Mouse (Mus musculus) spleen, postnatal 36 days (tissue): Measurements from ENCODE around the gene H2-K1.
A peak's percentile ranks its signal among the peaks of the same experiment; 100 is the strongest.
"Not testable (repeated sequence)": the region's sequence is repeated elsewhere in the genome, so short reads cannot be mapped to it uniquely, and the experiment has no call there.

Experiments
- DNase-seq, 2 experiments: peaks; one replicate each; pipeline ENCODE4 v3.0.0; 2022; ENCODE audit warnings: low spot score in 2 of 2, mixed read lengths in 1 of 2

The H2-K1 gene

DNA sequence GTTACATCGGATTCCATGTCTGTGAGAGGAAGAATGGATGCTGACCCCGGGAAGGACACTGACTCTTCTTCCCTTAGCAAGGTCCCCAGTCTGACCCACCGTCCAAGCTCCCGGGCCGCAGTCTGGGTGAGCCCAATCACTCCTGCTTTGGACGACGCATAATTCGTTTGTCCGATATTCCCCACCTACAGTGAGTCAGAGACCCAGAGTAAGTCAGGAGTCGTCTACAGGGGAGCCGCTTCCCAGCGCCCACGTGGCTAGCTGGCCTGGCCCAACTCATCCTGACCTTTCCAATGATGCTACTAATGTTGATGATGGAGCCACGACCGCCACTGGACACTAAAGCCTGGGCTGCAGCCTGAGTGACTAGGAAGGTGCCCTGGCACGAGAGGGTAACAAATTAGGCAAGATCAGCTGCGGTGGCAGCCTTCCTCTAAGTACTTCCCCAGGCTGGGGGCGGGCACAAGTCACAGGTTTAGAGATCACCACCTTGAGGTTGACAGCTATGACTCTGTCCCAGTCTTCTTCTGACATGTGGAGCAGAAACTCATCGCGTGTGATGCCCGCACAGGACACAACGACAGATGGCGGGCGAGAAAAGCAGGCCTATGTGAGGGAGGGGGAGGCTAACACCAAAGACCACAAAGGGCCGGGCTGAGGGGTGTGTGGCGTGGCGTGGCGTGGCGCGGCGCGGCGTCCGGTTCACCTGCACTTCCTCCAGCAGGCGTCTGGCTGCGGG, 26.9 kb upstream of the H2-K1 start:
- peak; percentile 74 to 79 for DNase-seq

- DNase-seq: no peak
These were observed 26.1 kb upstream of the H2-K1 start for GRCm38 (mm10) chr17:34026221-34026620.

DNA sequence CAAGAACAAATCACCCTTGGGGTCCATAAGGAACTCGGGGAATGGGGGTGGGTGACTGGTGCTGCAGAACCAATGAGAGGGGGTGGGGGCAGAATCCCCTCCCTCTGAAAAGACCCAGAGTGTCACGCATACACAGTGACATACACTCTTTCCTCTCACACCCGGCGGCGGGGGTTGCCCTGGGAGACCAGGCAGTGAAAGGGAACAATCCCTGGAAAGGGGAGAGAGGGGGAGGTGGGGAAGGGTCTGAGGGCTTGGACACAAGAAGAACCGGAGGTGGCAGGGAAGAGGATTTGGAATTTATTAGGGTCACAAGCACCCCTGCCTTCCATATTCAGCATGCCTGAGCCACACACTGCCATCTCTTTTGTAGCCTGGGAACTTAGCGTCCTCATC, 25.6 kb upstream of the H2-K1 start:
- DNase-seq: no peak

DNA sequence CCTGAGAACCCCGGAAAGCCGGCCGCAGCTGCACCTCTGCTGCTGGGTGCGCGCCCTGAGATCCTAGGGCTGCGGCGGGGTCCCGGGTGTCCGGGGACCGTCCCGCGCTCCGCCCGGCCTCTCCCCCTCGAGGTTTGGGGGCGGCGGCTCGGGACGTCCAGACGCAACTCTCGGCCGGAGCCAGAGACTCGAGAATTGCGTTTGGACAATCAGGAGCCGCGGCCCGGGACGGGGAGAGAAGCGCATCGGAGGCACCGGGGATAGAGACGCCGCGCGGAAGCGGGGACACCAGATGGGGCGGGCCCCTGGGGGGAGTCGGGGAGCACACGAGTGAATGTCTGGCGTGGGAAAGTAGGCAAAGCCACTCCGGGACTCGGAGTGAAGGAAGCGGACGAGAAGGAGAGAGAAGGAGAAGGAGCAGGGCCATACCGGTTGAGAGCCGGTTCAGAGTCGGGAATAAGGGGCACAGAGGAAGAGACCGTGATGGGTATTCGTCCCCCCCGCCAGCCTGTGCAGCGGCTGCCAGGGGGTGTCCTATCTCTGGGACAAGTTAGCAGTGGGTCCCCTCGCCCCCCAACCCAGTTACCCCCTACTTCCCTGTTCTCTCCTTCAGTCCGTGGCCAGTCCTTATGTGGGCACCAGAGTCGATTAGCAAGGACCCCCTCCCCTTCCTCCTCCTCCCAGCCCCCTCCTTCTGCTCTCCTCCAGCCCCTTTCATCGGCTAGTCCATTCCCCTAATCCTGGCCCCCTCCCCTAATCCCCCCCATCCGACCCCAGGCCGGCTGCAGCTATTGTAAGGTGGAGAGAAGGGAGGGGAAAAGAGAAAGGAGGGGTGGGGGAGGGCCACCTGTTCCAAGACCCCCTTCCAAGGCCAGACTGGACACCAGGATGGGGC, 25.0 kb upstream of the H2-K1 start:
- no peak for DNase-seq

GRCm38 (mm10) chr17:34024317-34024821, 24.2 kb upstream of the H2-K1 start, which contains the start of gene Ring1:
Ring1 (minus strand) TSS chr17:34024680.
- DNase-seq: peak; percentile 81

DNA sequence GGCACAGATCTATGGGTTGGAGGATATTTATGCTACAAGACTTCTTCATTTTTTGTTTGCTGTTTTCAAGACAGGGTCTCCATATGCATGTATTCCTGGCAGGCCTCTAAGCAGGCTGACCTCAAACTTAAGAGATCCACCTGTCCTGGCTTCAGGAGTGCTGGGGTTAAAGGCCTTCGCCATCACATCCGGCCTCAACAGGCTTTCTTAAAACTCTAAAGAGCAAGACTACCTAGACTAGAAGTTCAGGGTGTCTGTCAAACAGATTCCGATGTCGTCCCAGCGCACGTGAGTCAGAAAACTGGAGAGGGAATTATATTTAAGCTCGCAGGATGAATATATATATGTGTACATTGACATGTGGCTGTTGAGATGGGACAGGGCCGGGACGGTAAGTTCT, 23.5 kb upstream of the H2-K1 start:
- no peak for DNase-seq

DNA sequence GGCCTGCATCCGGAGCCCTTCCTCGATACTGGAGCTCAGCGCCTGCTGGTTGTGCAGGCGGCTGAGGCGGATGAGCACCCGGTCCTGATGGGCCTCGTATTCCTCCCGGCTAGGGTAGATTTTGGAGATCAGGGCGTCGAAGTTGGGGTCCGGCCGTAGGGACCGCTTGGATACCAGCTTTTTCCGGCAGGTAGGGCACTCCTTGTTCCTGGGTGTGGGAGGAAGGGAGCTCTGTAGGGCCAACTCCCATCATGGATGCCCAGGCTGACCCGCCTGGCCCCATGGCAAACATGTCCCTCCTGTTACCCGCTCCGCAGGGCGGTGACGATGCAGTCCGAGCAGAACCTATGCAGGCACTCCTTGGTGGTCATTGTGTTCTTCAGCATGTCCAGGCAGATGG, 22.8 kb upstream of the H2-K1 start:
- no peak for DNase-seq

DNA sequence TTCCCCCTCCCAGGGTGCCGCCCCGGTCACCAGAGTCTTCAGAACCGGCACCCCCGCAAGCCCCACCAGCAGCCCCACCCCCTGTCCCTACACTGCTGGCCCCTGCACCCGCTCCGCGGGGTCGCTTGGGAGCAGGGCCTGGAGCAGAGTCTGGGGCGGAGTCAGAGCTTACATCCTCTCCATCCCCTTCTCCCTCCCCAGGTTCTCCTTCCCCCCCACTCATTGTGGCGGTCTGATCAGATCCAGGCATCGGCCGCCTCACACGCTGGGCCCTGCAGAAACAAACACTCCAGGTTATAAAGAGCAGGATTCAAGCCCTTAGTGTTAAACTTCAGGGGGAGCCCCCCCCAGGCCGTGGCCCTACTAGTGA, 22.3 kb upstream of the H2-K1 start:
- no peak for DNase-seq

- DNase-seq: no peak
These were observed 21.6 kb upstream of the H2-K1 start for GRCm38 (mm10) chr17:34021539-34022413.

- no peak for DNase-seq
These were observed 13.3 kb upstream of the H2-K1 start for GRCm38 (mm10) chr17:34013436-34013835.

- no peak for DNase-seq
These were observed 10.0 kb upstream of the H2-K1 start for GRCm38 (mm10) chr17:34010156-34010555.

- DNase-seq: no peak
These were observed 6.4 kb upstream of the H2-K1 start for GRCm38 (mm10) chr17:34006570-34006969.

DNA sequence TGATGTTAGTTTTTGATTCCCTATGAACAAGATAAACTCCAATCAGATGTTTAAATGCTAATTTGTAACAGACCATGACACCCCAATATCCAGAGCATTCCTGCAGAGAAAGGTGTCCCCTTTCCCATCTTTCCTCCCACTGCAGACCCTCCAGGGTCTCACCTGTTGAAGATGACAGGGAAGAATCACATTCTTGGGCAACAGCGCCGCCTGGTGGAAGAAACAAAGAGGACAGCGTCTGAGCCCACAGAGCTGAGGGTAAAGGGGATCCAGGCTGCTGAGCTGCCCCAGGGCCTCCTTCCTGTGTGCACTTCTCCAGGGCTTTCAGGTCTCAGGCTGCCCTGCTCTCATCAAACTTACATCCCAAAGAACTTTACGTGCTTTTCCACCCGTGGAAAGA, 3.3 kb upstream of the H2-K1 start:
- DNase-seq: no peak

DNA sequence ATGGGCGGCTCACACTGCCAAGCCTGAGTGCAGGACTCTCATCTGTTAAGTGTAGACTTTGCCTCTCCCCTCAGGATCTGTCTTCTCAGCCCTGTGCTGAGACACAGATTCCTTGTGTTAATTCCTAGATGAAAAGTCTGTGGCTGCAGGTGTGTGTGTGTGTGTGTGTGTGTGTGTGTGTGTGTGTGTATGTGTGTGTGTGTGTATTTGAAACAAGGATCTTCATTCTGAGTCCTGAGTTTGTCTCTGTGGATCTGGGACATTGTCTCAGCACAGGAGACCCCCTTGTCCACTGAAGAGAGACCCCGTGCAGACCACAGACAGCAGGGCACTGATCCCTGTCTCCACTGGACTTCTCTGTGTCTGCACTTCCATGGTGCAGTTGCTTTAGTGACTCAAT, 649 bp upstream of the H2-K1 start:
- DNase-seq: not testable (repeated sequence)

DNA sequence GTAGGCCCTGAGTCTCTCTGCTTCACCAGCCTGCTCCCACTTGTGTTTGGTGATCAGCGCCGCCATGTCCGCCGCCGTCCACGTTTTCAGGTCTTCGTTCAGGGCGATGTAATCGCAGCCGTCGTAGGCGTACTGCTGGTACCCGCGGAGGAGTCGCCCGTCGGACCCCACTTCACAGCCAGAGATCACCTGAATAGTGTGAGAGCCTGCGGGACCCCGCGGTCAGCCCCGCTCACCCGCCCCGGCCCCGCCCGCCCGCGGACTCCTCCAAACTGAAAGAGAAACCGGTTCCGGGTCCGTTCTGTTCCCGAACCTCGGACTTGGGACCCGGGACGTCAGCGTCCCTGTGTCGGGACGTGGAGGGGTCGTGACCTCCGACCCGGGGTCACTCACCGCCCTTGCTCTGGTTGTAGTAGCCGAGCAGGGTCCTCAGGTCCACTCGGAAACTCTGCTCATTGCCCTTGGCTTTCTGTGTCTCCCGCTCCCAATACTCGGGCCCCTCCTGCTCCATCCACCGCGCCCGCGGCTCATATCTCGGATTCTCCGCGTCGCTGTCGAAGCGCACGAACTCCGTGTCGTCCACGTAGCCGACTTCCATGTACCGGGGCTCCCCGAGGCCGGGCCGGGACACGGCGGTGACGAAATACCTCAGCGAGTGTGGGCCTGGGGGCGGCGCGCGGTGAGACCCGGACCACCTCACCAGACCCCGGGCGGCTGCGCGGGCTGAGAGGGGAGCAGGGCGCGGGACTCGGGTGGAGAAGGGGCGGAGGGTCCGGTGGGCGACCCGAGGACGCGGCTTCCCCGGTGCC, 602 bp downstream of the H2-K1 start:
- peak in 1 of 2 experiments; percentile 24 for DNase-seq

GRCm38 (mm10) chr17:33998697-33999096, 1.4 kb downstream of the H2-K1 start:
- not testable (repeated sequence) for DNase-seq

- DNase-seq: not testable (repeated sequence)
These were observed 3.1 kb downstream of the H2-K1 start for GRCm38 (mm10) chr17:33997025-33997424.

DNA sequence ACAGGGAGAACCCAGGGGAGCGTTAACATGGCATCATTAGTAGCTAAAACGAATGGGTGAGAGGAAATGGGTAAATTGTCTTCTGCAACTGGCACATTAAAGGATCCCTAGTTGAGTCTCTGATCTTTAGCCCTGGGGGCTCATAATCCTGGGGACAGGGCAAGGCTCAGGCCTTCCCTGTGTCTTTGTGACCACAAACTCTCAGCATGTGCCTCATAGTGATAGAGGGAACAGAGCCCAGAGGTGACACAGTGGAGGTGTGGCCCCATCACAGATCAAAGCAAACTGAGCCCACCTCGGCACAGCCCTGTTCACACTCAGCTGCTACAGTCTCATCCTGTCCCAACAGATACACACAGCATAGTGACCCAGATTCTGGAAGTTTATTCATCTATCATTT, 4.5 kb downstream of the H2-K1 start:
- no peak for DNase-seq

DNA sequence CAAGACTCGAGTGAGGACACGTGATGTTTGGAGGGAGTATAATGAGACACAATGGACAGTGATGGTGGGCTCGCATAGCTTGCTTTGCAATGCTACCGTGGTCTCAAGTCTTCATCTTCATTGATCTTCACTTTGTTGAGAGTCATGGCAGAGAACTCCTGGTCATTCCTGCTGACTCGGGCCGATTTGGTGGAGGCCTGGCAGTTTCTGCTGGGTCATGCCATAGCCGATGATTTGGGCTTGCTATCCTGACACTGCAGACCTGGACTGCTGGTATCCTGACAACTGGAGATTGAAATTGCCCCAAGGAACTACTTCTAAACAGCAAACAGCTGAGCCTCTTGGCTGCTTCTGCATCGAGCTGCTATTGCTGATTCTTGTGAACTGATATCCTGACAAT, 5.2 kb downstream of the H2-K1 start:
- no peak for DNase-seq

DNA sequence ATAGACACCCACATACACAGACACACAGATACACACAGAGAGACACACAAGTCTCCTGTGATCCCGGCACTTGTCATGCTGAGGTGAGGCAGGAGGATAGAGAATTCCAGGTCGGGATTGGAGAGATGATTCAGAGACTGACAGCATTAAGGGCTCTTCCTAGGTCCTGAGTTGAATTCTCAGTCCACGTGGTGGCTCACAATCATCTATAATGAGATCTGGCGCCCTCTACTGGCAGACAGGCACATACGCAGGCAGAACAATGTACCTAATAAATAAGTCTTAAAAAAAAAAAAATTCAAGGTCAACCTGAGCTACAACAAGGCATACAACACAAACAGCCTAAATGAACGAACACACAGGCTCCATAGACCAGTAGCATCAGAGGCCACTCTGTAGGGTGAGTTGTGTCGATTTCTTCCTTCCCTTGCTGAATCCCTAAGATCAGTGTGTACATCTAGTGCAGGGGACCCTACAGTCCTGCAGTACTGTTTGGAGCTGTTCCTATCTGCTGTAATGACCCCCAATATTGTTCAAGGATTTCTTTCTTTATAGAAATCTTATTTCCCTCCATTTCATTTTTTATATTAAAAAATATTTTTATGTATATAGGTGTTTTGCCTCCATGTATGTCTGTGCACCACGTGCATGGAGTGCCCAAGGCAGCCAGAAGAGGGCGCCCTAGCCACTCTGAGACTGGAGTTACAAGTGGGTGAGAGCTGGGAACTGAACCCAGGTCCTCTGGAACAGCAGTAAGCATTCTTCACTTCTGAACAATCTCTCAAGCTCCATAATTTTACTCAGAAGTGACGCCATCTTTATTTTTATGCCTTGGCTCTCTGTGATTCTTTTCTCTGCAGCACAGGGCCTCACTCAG, 8.1 kb downstream of the H2-K1 start:
- peak; percentile 41 to 59 for DNase-seq
